Mouse (Mus musculus): Measurements from ENCODE around the gene Klhl36.

- no peak for TF ChIP-seq EP300 (IDR thresholded peaks at IDR 0.05)
- no peak for TF ChIP-seq CTCF (IDR thresholded peaks at IDR 0.05)
These were observed 63.4 kb downstream of the Klhl36 start for GRCm38 (mm10) chr8:119925428-119925827.

All from lung, postnatal 0 days (tissue).